Mouse (Mus musculus) lung, postnatal 0 days (tissue): Measurements from ENCODE around the gene Rmi2.

Source experiments
- CTCF ChIP-seq: IDR thresholded peaks from 2 replicates; pipeline ENCODE4 v1.5.1; 2016; ENCODE audit warnings: antibody characterized with exemption, mild to moderate bottlenecking
- EP300 ChIP-seq: IDR thresholded peaks from 2 replicates; pipeline ENCODE4 v1.6.1; 2016; ENCODE audit warnings: antibody characterized with exemption, mild to moderate bottlenecking, control low read depth

- TF ChIP-seq EP300 (no peak), CTCF (no peak)
Observed at GRCm38 (mm10) chr16:10813726-10814125, 21.1 kb upstream of the Rmi2 start.
